Mouse (Mus musculus): ENCODE measurements around the gene Trim7.
"Not testable (repeated sequence)": the region's sequence is repeated elsewhere in the genome, so short reads cannot be mapped to it uniquely, and the experiment has no call there.

Trim7 gene

DNA sequence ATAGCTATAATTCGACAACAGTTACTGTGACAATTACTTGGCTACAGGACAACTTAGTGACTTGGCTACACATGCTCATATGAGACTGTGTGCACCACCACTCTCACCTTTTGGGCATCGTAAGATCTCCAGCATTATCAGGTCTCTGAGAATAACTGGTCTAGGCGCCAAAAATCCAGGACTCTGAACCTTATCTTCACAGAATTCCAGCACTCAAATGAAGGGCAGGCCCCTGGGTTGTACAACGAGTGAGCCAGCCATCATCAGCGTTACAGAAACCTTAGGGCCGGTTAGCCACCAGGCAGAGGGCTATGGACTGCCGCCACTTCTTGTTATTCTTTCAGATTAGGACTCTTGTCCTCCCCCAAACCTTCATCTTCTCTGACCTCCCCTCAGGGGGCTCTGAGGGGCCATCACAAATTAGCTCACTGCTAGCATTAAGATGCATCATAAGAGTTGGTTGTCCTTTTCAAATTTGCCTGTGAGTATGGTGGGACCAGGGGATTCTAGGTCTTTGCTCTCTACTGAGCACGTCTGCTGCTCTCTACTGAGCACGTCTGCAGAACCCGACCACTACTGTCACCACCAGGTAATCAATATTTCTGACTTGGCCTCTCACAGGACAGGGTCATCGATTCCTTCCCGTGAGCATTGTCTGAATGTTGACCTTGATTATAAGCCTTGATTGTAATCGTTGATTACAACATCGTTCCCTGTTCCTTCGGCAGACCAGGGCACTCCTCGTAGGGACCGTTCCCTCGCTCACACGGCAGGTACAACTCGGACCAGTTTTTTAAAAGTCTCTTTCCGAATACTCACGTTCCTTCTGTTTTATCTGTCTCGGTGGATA is 26.9 kb downstream of the Trim7 start:
- peak; percentile 38 for DNase-seq

DNA sequence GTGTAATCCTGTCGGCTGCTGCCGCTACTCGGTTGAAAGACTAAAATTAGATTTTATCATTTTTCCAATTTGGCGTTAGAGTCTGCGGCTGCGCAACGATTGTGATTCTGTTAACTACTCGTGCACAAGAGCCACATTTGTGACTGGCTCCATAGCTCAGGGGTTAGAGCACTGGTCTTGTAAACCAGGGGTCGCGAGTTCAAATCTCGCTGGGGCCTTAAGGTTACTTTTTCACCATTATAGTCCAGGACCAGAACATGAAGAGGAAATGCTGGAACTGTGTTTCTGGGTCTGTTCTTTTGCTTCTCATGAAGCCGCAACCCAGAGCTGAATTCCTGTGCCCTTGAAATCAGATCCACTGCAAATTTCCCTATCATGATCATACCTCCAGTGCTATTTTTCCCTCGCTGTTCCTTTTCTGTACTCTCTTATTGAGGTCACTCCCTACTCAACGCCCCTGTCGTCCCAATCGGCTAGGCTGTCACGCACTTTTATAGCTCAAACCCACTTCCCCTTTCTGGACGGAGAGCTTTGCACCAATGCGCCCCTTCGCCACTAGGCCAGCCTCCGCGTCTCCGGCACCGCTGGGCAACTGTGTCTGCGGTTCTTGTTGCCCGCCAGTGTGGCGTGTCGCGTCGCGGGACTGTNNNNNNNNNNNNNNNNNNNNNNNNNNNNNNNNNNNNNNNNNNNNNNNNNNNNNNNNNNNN is 27.7 kb downstream of the Trim7 start:
- peak; percentile 91 for DNase-seq

DNA sequence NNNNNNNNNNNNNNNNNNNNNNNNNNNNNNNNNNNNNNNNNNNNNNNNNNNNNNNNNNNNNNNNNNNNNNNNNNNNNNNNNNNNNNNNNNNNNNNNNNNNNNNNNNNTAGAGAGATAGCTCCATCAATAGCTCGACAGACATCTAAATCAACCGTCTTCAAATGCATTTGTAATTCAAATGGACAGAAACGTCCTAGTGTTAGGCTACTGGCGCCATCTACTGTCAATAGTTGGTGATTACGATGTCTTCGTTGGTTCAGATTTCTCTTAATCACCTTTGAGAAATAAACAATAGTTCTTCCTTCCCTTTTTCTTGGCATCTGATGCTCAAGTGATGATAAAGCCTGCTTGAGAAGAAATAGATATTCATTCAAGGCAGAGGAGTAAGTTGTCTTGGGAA is 33.1 kb downstream of the Trim7 start:
- DNase-seq, result peak; percentile 80

DNA sequence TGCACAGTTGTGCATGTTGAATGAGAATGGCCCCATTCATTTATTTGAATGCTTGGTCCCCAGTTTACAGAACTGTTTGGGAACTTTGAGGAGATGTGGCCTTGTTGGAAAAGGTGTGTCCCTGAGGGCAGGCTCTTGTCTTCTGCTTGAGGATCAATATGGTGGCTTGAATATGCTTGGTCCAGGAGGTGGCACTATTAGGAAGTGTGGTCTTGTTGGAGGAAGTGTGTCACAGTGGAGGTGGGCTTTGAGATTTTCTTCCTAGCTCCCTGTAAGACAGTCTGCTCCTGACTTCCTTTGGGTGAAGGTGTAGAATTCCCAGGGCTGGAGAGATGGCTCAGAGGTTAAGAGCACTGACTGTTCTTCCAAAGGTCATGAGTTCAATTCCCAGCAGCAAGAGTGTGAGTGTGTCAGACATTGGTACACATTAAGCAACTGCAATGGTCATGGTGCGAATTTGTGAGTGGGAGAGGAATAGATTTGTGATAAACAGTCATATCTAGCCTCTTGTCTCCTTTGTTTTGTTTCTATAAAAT is 36.9 kb downstream of the Trim7 start:
- DNase-seq, result no peak

DNA sequence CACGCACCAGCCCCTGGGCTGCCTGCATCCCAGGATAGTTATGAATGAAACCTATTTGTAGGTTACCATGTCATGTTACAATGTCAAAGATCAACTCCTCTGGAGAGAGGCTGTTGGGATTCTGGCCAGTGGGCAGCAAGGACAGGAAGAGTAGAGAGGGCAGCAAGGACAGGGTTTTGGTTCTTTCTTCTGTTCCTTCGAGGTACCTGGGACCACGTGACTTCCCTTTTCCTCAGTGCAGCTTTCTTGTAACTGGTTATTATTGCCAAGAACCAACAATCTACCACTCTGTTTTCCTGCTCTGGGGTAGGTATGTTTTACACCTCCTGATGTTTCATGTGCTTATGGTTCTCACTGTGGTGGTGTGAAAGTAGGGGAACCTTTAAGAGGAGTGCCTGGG is 37.9 kb downstream of the Trim7 start:
- DNase-seq, result no peak

DNA sequence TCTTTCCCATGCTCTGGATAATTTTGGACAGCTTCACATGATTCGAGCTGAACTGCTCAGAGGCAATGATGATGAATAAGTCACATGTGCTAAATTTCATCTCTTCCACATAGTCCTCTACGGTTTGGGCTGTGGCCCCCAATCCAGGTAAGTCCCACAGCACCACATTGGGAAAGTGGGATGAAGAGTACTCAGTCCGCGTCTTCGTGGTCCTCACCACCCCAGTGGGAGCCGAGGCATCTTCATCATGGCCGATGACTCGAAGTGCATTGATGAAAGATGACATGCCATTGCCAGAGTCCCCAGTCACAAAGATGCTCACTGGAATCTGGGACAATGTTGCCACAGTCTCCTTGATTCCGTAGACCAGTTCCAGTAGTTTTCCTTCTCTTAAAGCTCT is 40.5 kb downstream of the Trim7 start:
- DNase-seq, result no peak

DNA sequence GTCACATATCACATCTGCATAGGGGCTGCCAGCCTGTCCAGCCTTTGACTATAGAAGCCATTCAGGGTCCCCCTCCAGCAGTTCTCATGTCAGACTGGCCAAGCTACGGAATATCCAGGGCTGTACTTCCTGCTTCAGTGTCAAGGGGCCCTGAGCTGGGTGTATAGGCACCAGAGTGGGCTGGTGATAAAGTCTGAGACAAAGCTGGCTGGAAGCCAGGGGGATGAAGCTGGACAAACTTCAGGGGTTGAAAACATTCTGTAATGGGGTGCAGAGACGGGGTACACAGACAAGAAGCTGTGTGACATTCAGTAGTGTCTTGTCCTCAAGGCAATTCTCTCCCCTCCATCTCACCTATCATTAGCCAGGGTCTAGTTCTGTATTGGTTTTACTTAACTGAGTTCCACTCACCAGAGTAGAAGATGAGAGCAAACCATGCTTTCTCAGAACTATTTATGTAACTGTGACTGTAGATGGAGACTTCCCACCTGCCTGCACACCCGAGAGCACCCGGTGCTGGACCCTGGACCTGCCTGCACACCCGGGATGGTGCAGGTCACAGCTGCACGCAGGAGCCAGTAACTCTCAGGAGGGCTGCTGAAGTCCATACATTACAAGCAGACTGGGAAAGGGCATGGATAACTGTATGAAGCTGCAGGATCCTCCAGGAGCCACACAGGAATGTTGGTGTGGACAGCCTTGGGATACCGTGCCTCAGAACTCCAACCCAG is 43.6 kb downstream of the Trim7 start:
- DNase-seq, result peak; percentile 56

DNA sequence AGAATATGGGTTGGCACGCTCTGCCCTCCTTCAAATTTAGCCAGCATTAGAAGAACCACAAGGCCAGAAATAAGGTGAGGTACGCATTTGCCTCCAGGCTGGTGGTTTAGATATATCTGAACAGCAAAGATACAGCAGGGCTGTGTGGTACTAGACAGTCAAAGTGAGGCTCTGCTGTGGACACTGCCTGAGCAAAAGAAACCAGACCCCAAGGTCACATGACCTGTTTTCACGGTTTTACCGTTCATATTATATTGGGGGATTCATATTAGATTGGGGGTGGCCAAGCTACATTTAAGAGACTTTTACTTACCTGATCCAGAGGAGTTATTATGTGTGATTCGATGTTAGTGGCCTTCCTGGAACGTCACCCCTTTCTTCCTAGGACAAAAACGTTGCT is 44.8 kb downstream of the Trim7 start:
- DNase-seq, result no peak

DNA sequence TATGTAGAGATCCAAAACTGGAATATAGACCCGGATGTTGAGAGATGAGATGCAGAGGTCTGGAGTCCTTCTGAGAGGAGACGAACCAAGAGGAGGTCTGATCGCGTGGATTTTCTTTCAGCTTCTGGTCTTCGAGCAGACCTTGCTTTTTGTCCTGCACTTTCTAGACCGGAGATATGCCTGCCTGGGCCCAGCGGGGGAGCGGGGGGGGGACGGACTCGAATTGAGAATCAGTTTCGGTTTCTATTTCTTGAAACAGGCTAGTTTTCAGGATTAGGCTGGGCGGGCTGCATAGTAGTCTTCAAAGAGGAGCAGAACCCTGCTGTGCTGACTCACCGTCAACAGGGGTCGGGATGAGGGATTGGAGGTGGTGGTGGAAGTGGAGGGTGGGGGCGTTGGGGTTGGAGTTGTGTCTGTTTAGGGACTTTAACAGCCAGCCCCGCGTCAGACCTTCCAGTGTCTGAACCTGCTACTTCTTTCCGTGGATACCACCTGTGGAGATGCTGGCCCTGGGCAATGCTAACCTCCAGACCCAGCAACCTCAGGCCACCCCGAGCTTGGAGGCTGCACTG is 45.3 kb downstream of the Trim7 start, which contains the start of gene Irgm1:
Gene Irgm1 (minus strand): TSS at position 483 of the 572 bp plus-strand sequence.
- peak; percentile 82 for DNase-seq

DNA sequence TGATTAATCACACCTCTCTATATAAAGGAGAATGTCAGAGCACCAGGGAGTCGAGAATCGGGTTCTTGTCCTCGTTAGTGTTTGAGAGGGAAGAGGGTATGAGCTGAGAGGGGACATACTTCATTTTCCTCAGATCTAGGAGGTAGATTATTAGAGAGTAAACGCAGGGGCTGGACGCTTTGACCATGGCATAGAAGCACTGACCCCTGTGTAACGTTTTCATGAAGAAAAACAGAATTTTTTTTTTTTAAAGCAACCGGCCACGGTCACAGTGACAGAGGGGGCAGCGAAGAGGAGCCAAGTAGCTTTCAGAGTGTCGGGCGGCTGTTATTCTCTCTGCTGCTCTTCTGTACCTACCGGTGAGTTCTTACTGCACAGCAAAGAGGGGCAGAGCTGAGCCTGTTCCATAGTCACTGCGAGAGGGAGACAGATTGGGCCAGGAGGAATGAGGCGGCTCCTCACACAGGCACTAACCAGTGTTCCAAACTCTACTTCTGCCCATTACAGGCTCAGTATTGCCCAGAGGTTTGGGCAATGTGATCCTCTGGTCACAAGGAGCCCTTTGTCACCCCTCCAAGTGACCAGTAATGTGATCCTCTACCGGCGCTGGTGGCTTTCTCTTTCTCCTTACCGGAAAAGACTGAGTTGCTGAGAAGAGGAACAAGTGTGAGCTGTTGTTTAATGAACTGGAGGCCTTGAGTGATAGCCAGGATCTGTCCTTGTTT is 46.0 kb downstream of the Trim7 start:
- DNase-seq, result peak; percentile 61

DNA sequence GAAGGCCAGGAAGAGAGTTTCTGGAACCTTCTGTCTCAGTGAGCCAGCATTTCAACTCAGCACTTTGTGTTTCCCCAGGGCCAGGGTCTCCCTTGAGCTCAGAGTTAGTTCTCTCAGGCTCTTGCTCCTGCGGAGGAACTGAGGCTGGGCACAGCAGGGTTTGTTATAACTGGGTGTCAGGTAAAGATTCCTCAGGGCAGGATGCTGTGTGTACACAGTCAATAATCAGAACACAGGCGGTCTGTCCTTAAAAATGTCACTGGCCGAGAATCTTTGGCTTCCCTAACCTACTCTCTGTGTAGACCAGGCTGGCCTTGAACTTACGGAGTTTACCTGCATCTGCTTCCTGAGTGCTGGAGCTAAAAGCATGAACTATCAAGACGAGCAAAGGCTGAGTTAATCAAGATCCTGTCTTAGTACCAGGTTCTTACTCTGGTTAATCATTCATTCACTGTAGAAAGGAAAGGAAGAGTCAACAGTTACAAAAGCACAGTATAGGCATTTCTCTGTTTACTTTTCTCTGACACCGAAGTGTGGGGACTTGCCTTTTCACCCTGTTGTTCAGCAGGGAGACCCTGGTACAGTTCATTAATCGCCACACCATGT is 46.9 kb downstream of the Trim7 start:
- DNase-seq, result peak; percentile 40

DNA sequence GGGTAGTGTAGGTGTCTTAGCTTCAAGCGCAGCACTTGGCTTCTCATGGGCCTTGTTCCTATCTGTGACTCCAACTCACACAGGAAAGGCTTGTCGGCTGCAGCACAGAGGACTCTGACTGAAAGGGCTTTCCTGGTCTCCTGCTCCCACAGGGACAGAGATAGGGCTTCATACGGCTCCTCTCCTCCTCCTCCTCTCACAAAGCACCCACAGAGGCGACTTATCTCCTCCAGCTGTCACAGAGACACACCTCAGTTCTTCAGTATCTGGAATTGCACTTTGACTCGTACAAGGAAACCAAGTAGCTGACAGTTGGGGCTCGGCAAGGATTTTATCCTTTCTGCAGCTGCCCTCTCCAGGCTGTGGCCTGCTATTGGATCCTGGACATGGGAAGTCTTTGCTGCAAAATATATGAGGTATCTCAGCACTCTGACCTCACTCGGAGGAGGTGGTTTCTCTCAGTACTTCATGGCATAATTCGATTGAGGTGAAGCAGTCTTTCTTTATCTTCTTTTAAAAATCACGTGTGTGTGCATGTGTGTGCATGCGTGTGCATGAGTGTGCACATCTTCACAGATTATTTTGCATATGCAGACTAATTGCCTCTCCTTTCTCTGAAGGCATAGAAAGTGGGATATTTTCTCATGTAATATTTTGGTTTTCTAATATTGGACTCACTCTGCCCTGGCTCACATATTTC is 47.8 kb downstream of the Trim7 start:
- peak; percentile 38 for DNase-seq

DNA sequence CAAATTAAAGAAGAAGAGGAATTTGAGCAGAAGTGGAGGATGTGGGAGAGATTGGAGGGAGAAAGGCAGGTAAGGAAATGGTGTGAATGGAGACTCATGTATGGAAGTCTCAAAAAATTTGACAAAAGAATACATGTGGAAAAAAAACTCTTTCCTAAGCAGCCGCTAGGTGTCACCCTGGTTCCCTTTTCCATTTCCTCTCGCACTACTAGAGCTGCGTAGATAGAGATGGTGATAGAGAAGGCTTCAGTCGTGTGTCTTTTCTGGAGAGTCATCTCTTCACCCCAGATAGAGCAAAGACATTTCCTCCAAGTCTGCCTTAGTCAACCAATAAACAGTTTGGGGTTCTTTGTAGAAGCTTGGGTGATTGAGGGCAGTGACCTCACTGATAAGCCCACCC is 48.5 kb downstream of the Trim7 start:
- peak; percentile 73 for DNase-seq

DNA sequence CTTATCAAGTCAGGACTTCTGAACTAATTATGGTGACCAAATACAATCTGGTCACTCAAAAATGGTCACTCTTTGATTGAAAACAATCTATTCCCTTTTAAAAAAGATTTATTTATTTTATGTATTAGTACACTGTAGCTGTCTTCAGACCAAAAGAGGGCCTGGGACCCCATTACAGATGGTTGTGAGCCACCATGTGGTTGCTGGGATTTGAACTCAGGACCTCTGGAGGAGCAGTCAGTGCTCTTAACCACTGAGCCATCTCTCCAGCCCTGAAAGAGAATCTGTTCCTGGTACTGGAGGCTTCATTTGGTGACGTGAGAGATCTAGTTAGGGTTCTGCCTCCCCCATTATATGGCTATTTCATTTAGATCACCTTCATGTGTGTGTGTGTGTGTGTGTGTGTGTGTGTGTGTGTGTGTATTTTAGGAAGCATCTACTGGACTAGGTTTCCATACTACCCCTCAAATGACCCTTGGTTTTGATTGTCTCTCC is 49.5 kb downstream of the Trim7 start:
- not testable (repeated sequence) for DNase-seq

DNA sequence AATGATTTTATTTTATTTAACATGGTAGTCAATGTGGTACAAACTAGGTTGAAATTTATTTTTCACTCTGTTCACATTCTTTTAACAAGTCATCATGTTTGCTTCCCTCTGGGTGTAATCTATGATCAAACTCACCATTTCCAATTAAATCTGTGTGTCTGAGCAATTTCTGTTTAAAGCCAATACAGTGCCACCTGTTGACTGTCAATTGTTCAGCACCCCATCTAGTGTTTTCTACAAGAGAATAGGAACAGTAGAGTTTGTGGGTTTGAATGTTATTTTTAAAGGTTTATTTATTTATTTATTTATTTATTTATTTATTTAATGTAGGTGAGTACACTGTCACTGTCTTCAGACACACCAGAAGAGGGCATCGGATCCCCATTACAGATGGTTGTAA is 50.7 kb downstream of the Trim7 start:
- no peak for DNase-seq

DNA sequence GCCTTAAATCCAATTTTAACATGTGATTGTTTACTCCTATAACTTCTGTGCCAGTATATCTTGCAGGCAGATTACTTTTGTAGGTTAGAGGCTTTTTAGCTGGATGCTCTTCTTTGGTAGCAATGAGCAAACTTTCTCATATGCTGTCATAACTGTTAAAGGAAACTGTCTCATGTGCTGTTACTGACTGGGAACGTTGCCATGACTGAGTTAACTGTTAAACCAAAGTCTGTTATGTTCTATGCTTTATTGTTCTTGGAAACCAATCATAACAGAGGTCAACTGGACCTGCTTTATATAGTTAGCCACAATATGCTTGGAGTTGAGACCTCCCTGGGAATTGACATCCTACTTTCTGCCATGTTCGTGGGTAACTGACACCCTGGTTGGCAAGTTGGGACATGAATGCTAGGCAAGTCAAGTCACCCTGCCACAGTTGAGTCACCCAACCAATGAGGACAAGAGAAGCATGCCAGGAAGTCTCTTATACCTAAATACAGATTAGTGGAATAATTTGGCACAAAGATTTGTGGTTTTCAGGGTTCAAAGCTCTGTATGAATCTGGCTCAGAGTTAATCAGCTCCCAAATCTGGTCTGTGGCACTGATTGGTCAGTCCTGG is 73.0 kb downstream of the Trim7 start:
- peak; percentile 74 for DNase-seq

DNA sequence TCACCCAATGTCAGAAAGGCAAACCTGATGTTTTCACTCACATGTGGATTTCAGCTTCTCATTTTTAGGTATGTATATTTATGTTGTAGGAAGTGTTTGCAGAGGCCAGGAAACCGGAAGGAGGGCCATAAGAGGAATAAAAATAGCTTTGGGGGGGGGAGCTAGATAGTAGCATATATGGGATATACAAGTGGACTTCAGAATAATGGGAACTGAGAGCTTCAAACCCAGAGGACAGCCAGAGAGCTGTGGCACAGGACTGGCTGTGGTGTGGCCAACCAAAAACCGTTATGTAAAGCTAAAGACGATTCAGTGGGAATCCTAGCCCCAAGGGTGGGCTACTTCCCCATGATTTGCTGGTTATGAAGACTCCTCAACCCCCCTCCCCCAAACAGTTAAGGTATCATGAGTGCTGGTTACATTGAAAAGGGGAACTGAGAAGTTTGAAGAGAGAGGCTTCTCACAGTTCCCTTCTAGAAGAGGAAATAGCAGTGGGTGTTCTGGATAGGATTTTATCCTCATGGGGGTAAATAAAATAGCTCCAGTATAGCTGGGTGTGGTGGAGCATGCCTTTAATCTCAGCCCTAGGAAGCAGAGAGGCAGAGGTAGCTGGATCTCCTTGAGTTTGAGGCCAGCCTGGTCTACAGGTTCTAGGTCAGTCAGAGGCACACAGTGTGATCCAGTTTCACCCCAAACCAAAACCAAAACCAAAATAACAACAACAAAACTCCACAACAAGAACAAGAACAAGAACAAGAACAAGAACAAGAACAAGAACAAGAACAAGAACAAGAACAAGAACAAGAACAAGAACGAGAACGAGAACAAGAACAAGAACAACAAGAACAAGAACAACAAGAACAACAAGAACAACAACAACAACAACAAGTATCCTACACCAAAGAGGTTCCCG is 75.0 kb downstream of the Trim7 start:
- DNase-seq, result not testable (repeated sequence)

DNA sequence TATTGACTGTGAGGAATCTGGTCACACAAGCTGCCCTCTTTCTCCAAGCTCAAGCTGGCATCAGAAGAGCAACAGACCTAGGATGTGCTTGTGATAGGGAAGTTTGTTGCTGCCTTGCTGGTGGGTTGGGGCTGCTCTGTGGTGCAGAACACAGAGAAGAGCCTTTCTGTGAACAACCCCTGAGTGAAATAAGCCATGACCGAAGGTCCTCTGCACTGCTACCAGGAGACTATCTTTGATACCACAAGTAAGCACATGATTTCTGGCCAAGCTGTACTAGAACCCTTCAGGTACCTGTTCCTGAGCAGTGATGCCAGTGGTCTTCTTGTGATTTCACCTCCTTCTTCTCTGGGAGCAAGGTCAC is 75.6 kb downstream of the Trim7 start:
- not testable (repeated sequence) for DNase-seq
